Mouse (Mus musculus) common myeloid progenitor, adult 5-6 weeks (primary cell): Measurements from ENCODE around the gene Olfr1028. TPM values are rescaled to one million over a fixed set of nuclear protein-coding genes. Genes with fewer than 3 reads are reported as not detected.

Source experiments
- ATAC-seq: replicated peaks from 2 replicates; pipeline ENCODE4 v1.8.0; 2016; ENCODE audit warnings: low read depth, mild to moderate bottlenecking, moderate TSS enrichment, inconsistent platforms; ENCODE audit not compliant: poor library complexity, severe bottlenecking
- total RNA-seq: library from RNA; stranded (forward); fragments of 200-1000, 187-1606 nt; gene quantifications from 2 replicates; pipeline ENCODE4 v1.2.3, GENCODE M21; 2017

The Olfr1028 gene
- total RNA-seq: not detected in 2 replicates

DNA sequence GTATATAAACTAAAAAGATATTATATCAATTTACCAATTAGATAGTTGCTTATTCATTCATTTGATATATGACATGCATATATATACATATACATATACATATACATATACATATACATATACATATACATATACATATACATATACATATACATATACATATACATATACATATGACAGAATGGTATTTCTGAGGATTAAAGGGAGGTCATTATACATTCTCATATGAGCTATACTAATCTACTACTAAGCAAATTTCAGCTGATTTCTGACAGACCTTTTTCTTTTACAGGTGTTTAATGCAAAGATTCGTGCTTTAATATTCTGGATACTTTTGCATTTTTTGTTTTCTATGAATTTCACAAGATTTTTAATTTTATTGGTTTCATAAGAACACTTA lies at the start of gene Olfr1028:
Olfr1028 (plus strand) TSS at position 301 of the 400 bp plus-strand sequence.
- no peak for ATAC-seq

DNA sequence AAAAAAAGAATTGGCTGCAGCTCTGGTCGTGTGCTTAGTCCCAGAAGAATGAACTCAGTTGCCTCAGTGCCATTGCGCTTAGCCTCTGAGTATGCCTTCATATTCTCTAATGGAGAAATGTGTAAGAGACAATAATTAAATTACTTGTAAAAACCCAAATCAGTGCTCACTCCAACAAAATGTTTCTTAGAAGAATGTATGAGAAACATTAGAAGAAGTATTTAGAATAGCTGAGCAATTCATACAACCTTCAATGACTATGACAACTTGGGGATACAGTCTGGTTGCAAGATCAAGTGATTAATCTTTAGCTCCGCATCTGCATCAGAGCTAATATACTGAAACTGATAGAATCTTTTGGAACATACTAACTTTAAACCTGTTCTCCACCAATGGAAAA lies 45.3 kb upstream of the Olfr1028 start, which contains the start of gene Olfr1024:
Olfr1024 (minus strand) TSS at position 101 of the 400 bp plus-strand sequence.
- no peak for ATAC-seq

DNA sequence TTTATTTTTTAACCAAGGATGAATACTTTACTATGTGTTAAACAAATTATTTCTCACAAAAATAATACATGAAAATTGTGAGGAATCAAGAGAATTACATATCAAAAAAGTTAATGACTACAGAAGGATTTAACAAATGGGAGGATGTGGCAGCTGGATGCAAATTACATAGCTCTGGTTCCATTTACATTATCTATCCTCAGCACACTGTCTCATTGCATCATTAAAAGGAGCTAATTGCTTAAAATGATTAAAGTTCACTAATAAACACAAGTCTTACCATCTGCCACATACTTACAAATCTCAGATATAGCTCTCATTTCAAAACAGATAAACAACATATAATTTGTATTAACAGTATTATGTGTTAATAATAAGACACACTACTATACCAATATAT lies 37.0 kb upstream of the Olfr1028 start:
- ATAC-seq: no peak

DNA sequence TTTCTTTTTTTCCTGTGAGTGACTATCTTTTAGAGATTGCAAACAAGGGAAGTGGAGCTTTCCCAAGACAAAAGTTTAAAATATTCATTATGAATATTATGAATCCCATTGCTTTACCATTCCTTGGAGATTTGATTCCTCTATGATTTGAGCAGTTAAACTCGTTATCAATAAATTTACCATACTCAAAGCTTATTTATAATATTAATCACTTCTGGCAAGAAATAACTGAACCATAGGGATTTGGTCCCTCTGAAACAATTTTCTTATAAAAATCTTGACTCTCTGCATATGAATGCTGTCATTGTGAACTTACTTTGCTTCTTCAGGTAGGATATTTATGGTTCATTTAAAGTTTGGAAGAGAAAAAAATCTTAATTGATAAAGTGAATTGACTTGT lies 35.3 kb upstream of the Olfr1028 start, which contains the start of gene Olfr1025-ps1:
Olfr1025-ps1 (plus strand) TSS at position 301 of the 400 bp plus-strand sequence.
- ATAC-seq: no peak

DNA sequence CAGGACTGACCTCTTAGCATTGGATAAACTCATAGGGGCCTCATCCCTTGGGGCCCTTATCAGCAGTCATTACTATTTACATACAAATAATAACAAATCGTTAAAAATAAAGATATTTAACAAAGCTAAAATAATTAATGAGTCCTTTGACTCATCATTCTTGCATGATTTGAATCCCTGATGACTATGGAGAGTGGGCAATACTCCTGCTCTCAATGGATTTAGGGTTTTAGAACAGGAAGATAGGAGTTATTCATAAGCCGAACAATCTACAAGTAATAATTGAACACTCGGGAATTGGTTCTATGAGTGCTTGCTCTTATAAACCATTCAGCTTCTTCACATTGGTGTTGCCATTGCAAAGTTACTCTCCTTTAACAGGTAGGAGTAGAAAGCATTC lies 29.0 kb upstream of the Olfr1028 start, which contains the start of gene Olfr1026:
Olfr1026 (plus strand) TSS at position 301 of the 400 bp plus-strand sequence.
- ATAC-seq: no peak

DNA sequence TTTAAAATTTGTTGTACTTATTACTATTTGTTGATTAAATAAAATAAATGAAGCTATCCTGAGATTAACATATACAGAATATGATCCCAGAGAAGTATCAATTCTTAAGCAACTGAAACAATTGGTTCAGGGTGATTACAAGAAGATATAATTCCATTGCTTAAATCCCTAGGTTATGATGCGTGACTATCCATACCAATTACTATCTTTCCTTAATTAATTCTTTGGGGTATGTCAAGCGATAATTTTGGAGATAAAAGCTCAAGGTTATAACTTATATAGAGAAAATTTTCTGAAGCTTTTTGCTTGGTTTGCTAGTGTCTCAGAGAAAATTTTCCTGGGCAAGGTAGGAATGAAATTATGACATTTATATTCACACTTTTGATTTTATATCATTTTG lies 23.4 kb downstream of the Olfr1028 start, which contains the start of gene Olfr1029:
Olfr1029 (plus strand) TSS at position 301 of the 400 bp plus-strand sequence.
- no peak for ATAC-seq

DNA sequence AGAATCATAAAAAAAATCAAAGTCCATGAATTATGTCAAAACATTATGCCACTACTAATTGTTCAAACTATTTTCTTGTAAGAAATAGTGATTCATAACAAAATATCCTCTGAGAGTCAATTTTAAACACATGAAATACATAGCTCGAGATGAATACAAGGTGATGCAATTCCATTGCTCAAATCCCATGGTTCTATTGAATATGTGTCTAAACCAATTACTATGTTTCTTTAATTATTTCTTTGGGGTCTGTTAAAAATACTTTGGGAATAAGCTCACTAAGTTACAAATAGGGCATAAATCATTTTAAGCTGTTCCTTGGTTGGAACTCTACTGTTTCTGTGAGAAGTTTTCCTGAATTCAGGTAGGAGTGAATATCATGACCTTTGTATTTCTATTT lies 28.7 kb downstream of the Olfr1028 start, which contains the start of gene Olfr1030:
Olfr1030 (plus strand) TSS at position 301 of the 400 bp plus-strand sequence.
- no peak for ATAC-seq

DNA sequence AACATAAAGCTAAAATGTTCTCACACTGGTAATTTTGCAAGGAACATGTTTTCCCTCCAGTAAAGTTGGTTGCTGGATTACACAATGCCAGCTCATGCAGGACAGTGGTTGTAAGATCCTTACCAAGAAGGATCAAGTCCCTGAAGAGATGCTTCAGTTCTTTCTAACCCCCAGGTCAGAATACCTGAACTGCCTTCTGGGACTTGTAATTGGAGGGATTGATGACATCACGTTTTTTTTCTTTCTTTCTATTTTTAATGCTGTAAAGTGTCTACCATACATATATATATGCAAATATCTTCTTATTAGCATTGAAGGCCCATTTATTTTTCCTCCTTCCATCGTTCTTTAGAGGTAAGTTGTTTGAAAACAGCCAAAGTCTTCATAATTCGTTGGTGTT lies 39.8 kb downstream of the Olfr1028 start, which contains the start of gene Olfr1031:
Olfr1031 (plus strand) TSS at position 301 of the 400 bp plus-strand sequence.
- ATAC-seq: no peak

Other genes starting within 250 kb of the Olfr1028 start
- gene Olfr1009, start 235.0 kb upstream of the Olfr1028 start, total RNA-seq: not detected in 2 replicates
- not detected in 2 replicates for gene Olfr1012, start 187.7 kb upstream of the Olfr1028 start, total RNA-seq
- not detected in 2 replicates for gene Olfr1013, start 183.3 kb upstream of the Olfr1028 start, total RNA-seq
- not detected in 2 replicates for gene Olfr1014, start 177.7 kb upstream of the Olfr1028 start, total RNA-seq
- not detected in 2 replicates for gene Olfr1015, start 168.4 kb upstream of the Olfr1028 start, total RNA-seq
- not detected in 2 replicates for gene Olfr1016, start 147.9 kb upstream of the Olfr1028 start, total RNA-seq
- gene Olfr1018, start 132.0 kb upstream of the Olfr1028 start, total RNA-seq: not detected in 2 replicates
- gene Olfr1019, start 105.0 kb upstream of the Olfr1028 start, total RNA-seq: not detected in 2 replicates
- gene Olfr1020, start 103.4 kb upstream of the Olfr1028 start, total RNA-seq: not detected in 2 replicates
- not detected in 2 replicates for gene Olfr1022, start 81.8 kb upstream of the Olfr1028 start, total RNA-seq
- gene Olfr1023, start 64.8 kb upstream of the Olfr1028 start, total RNA-seq: not detected in 2 replicates
- not detected in 2 replicates for gene Olfr1024, start 45.4 kb upstream of the Olfr1028 start, total RNA-seq
- gene Olfr1025-ps1, start 35.2 kb upstream of the Olfr1028 start, total RNA-seq: not detected in 2 replicates
- gene Olfr1026, start 28.9 kb upstream of the Olfr1028 start, total RNA-seq: not detected in 2 replicates
- gene Olfr1029, start 23.5 kb downstream of the Olfr1028 start, total RNA-seq: not detected in 2 replicates
- not detected in 2 replicates for gene Olfr1030, start 28.8 kb downstream of the Olfr1028 start, total RNA-seq
- not detected in 2 replicates for gene Olfr1031, start 39.9 kb downstream of the Olfr1028 start, total RNA-seq
- not detected in 2 replicates for gene Olfr1032, start 55.1 kb downstream of the Olfr1028 start, total RNA-seq
- gene Olfr1033, start 70.2 kb downstream of the Olfr1028 start, total RNA-seq: 0.18 TPM in 1 of 2 replicates, not detected in the other
- not detected in 2 replicates for gene Olfr1034, start 95.4 kb downstream of the Olfr1028 start, total RNA-seq
- gene Olfr1036, start 123.6 kb downstream of the Olfr1028 start, total RNA-seq: not detected in 2 replicates
- gene Olfr1037, start 136.9 kb downstream of the Olfr1028 start, total RNA-seq: not detected in 2 replicates
- not detected in 2 replicates for gene Olfr1039, start 185.5 kb downstream of the Olfr1028 start, total RNA-seq
- gene Olfr1040, start 196.3 kb downstream of the Olfr1028 start, total RNA-seq: not detected in 2 replicates
- gene Olfr1042, start 211.4 kb downstream of the Olfr1028 start, total RNA-seq: not detected in 2 replicates
- not detected in 2 replicates for gene Olfr1043, start 217.1 kb downstream of the Olfr1028 start, total RNA-seq
- gene Olfr1044, start 227.4 kb downstream of the Olfr1028 start, total RNA-seq: not detected in 2 replicates
- not detected in 2 replicates for gene Olfr52, start 235.2 kb downstream of the Olfr1028 start, total RNA-seq